Mouse (Mus musculus): ENCODE measurements around the gene Ctcfl. TPM values are rescaled to one million over a fixed set of nuclear protein-coding genes. Genes with fewer than 3 reads are reported as not detected.
"Not testable (repeated sequence)": the region's sequence is repeated elsewhere in the genome, so short reads cannot be mapped to it uniquely, and the experiment has no call there.

Ctcfl gene
- polyA plus RNA-seq, 1 experiment from 2014 or later = 0.07 TPM

GRCm38 (mm10) chr2:173143611-173144010 lies 24.3 kb upstream of the Ctcfl start:
- WGBS (ENCODE audit: insufficient replicate concordance) = 63% methylated on average over 11 of the region's 11 CpGs
- no peak for ATAC-seq (ENCODE audit: insufficient read depth)
- Histone ChIP-seq H3K9me3 (replicated peaks) (no peaks in the 10 kb centered on the region), H3K36me3 (replicated peaks) (no peaks in the 10 kb centered on the region), H3K4me3 (replicated peaks) (no peak overlapping the region), H3K9ac (no peak overlapping the region), H3K27ac (replicated peaks) (no peak overlapping the region), H3K4me2 (no peak overlapping the region), H3K4me1 (replicated peaks) (0 out of 2 replicates have a peak, but pooled peaks cover 10% of the 10 kb centered on the region), H3K27me3 (peaks cover 63% of the 10 kb centered on the region)

- Histone ChIP-seq H3K36me3 (replicated peaks) (no peaks in the 10 kb centered on the region), H3K27ac (replicated peaks) (no peak overlapping the region), H3K27me3 (peaks cover 82% of the 10 kb centered on the region), H3K4me1 (replicated peaks) (no peaks in the 10 kb centered on the region), H3K9ac (no peak overlapping the region), H3K4me2 (no peak overlapping the region), H3K9me3 (replicated peaks) (no peaks in the 10 kb centered on the region), H3K4me3 (replicated peaks) (no peak overlapping the region)
- ATAC-seq (ENCODE audit: insufficient read depth) = no peak
- WGBS (ENCODE audit: insufficient replicate concordance) = 53% methylated on average over 15 of the region's 15 CpGs
Measured at GRCm38 (mm10) chr2:173138323-173139239, 19.3 kb upstream of the Ctcfl start.

- no peak overlapping the region for H3K4me2 ChIP-seq
- H3K36me3 ChIP-seq (replicated peaks) = no peaks in the 10 kb centered on the region
- ATAC-seq (ENCODE audit: insufficient read depth) = no peak
- no peaks in the 10 kb centered on the region for H3K4me1 ChIP-seq (replicated peaks)
- peaks cover 70% of the 10 kb centered on the region for H3K27me3 ChIP-seq
- 46% methylated on average over 9 of the region's 9 CpGs for WGBS (ENCODE audit: insufficient replicate concordance)
- no peaks in the 10 kb centered on the region for H3K9me3 ChIP-seq (replicated peaks)
- no peak overlapping the region for H3K9ac ChIP-seq
- H3K27ac ChIP-seq (replicated peaks) = no peak overlapping the region
- H3K4me3 ChIP-seq (replicated peaks) = no peak overlapping the region
Measured at GRCm38 (mm10) chr2:173134695-173135094, 15.4 kb upstream of the Ctcfl start.

- Histone ChIP-seq H3K27me3 (peaks cover 54% of the 10 kb centered on the region), H3K9ac (no peak overlapping the region)
- WGBS (ENCODE audit: insufficient replicate concordance) = 60% methylated on average over 8 of the region's 8 CpGs
Measured at GRCm38 (mm10) chr2:173132794-173133300, 13.5 kb upstream of the Ctcfl start.

GRCm38 (mm10) chr2:173132262-173132661 lies 12.9 kb upstream of the Ctcfl start:
- no peaks in the 10 kb centered on the region for H3K9me3 ChIP-seq (replicated peaks)
- H3K4me2 ChIP-seq = no peak overlapping the region
- H3K27me3 ChIP-seq = peaks cover 48% of the 10 kb centered on the region
- WGBS (ENCODE audit: insufficient replicate concordance) = 74% methylated on average over 13 of the region's 13 CpGs
- H3K4me3 ChIP-seq (replicated peaks) = no peak overlapping the region
- H3K27ac ChIP-seq (replicated peaks) = no peak overlapping the region
- no peaks in the 10 kb centered on the region for H3K36me3 ChIP-seq (replicated peaks)
- no peaks in the 10 kb centered on the region for H3K4me1 ChIP-seq (replicated peaks)
- H3K9ac ChIP-seq = no peak overlapping the region
- no peak for ATAC-seq (ENCODE audit: insufficient read depth)

More at GRCm38 (mm10) chr2:173132794-173133300, 13.5 kb upstream of the Ctcfl start:
- Histone ChIP-seq H3K36me3 (replicated peaks) (no peaks in the 10 kb centered on the region), H3K4me1 (replicated peaks) (no peaks in the 10 kb centered on the region), H3K4me3 (replicated peaks) (no peak overlapping the region), H3K9me3 (replicated peaks) (no peaks in the 10 kb centered on the region), H3K27ac (replicated peaks) (no peak overlapping the region), H3K4me2 (no peak overlapping the region)
- no peak for ATAC-seq (ENCODE audit: insufficient read depth)

- H3K4me2 ChIP-seq = no peak overlapping the region
- H3K27ac ChIP-seq (replicated peaks) = no peak overlapping the region
- no peaks in the 10 kb centered on the region for H3K9me3 ChIP-seq (replicated peaks)
- no peak overlapping the region for H3K4me3 ChIP-seq (replicated peaks)
- no peaks in the 10 kb centered on the region for H3K4me1 ChIP-seq (replicated peaks)
- peaks cover 28% of the 10 kb centered on the region for H3K27me3 ChIP-seq
- no peak overlapping the region for H3K9ac ChIP-seq
- H3K36me3 ChIP-seq (replicated peaks) = no peaks in the 10 kb centered on the region
- ATAC-seq (ENCODE audit: insufficient read depth) = no peak
- 37% methylated on average over 2 of the region's 2 CpGs for WGBS (ENCODE audit: insufficient replicate concordance)
Measured at GRCm38 (mm10) chr2:173129111-173129510, 9.8 kb upstream of the Ctcfl start.

- no peaks in the 10 kb centered on the region for H3K4me1 ChIP-seq (replicated peaks)
Measured at GRCm38 (mm10) chr2:173126386-173126785, 7.1 kb upstream of the Ctcfl start.

GRCm38 (mm10) chr2:173124022-173124735 lies 4.9 kb upstream of the Ctcfl start:
- H3K4me1 ChIP-seq (replicated peaks) = peaks cover 20% of the 10 kb centered on the region
- 58% methylated on average over 7 of the region's 7 CpGs for WGBS (ENCODE audit: insufficient replicate concordance)
- peaks cover 18% of the 10 kb centered on the region for H3K27me3 ChIP-seq
- no peaks in the 10 kb centered on the region for H3K36me3 ChIP-seq (replicated peaks)
- H3K9ac ChIP-seq = no peak overlapping the region
- no peaks in the 10 kb centered on the region for H3K9me3 ChIP-seq (replicated peaks)
- no peak overlapping the region for H3K4me3 ChIP-seq (replicated peaks)
- no peak overlapping the region for H3K4me2 ChIP-seq
- H3K27ac ChIP-seq (replicated peaks) = no peak overlapping the region
- ATAC-seq (ENCODE audit: insufficient read depth) = no peak

More at GRCm38 (mm10) chr2:173126386-173126785, 7.1 kb upstream of the Ctcfl start:
- Histone ChIP-seq H3K4me3 (replicated peaks) (no peak overlapping the region), H3K27ac (replicated peaks) (no peak overlapping the region), H3K36me3 (replicated peaks) (no peaks in the 10 kb centered on the region), H3K4me2 (no peak overlapping the region), H3K9ac (no peak overlapping the region), H3K27me3 (peaks cover 21% of the 10 kb centered on the region), H3K9me3 (replicated peaks) (no peaks in the 10 kb centered on the region)
- ATAC-seq (ENCODE audit: insufficient read depth) = no peak
- 62% methylated on average over 4 of the region's 4 CpGs for WGBS (ENCODE audit: insufficient replicate concordance)

- peaks cover 39% of the 10 kb centered on the region for H3K27me3 ChIP-seq
- 46% methylated on average over 4 of the region's 4 CpGs for WGBS (ENCODE audit: insufficient replicate concordance)
- H3K4me3 ChIP-seq (replicated peaks) = peak overlapping the region; percentile 20
- H3K9me3 ChIP-seq (replicated peaks); H3K36me3 ChIP-seq (replicated peaks): not testable (repeated sequence)
- H3K9ac ChIP-seq = 0 out of 2 replicates have a peak overlapping the region, but pooled peaks have one; percentile 12
- H3K27ac ChIP-seq (replicated peaks) = peak overlapping the region; percentile 85
- H3K4me1 ChIP-seq (replicated peaks) = peaks cover 27% of the 10 kb centered on the region
- peak overlapping the region; percentile 53 for H3K4me2 ChIP-seq
- ATAC-seq (ENCODE audit: insufficient read depth) = peak; percentile 85
Measured at GRCm38 (mm10) chr2:173120117-173120516, 792 bp upstream of the Ctcfl start.

- ATAC-seq (ENCODE audit: insufficient read depth); H3K36me3 ChIP-seq (replicated peaks): not testable (repeated sequence)
- H3K27me3 ChIP-seq = peaks cover 28% of the 10 kb centered on the region
Measured at GRCm38 (mm10) chr2:173113796-173114195, 5.5 kb downstream of the Ctcfl start.

GRCm38 (mm10) chr2:173110571-173110970 lies 8.8 kb downstream of the Ctcfl start:
- no peaks in the 10 kb centered on the region for H3K36me3 ChIP-seq (replicated peaks)
- H3K9me3 ChIP-seq (replicated peaks) = no peaks in the 10 kb centered on the region
- H3K4me1 ChIP-seq (replicated peaks) = 0 out of 2 replicates have a peak, but pooled peaks cover 5% of the 10 kb centered on the region
- WGBS (ENCODE audit: insufficient replicate concordance) = 68% methylated on average over 9 of the region's 9 CpGs
- peaks cover 10% of the 10 kb centered on the region for H3K27me3 ChIP-seq
- no peak overlapping the region for H3K4me2 ChIP-seq
- H3K27ac ChIP-seq (replicated peaks) = no peak overlapping the region
- no peak overlapping the region for H3K9ac ChIP-seq
- ATAC-seq (ENCODE audit: insufficient read depth) = no peak
- H3K4me3 ChIP-seq (replicated peaks) = no peak overlapping the region

More at GRCm38 (mm10) chr2:173113796-173114195, 5.5 kb downstream of the Ctcfl start:
- H3K9ac ChIP-seq; H3K4me1 ChIP-seq (replicated peaks); H3K9me3 ChIP-seq (replicated peaks); H3K27ac ChIP-seq (replicated peaks); H3K4me3 ChIP-seq (replicated peaks); H3K4me2 ChIP-seq: not testable (repeated sequence)
- WGBS (ENCODE audit: insufficient replicate concordance) = 32% methylated on average over 3 of the region's 3 CpGs

All from liver, embryonic 15.5 days (tissue).